Mouse (Mus musculus) liver, embryonic 16.5 days (tissue): Measurements from ENCODE around the gene H2-M3. TPM values are rescaled to one million over a fixed set of nuclear protein-coding genes. Genes with fewer than 3 reads are reported as not detected.

Experiments
- ATAC-seq: fragments of 200-750 bp; cut with Nextera tagmentation; 2 replicates; pipeline ENCODE4 v1.8.0; 2017; ENCODE audit warnings: low read depth, mild to moderate bottlenecking, moderate number of reproducible peaks, moderate library complexity
- H3K27ac ChIP-seq: fragments of 300-500 bp; sonication (generic); 2 replicates; pipeline ENCODE4 v1.5.1; 2014; ENCODE audit warnings: mild to moderate bottlenecking, low read length
- H3K27me3 ChIP-seq: fragments of 300-500 bp; sonication (generic); 2 replicates; pipeline ENCODE4 v1.6.1; 2014; ENCODE audit warnings: low read depth, low read length, mixed read lengths; ENCODE audit not compliant: control insufficient read depth, insufficient read depth
- H3K36me3 ChIP-seq: fragments of 300-500 bp; sonication (generic); 2 replicates; pipeline ENCODE4 v1.6.1; 2014; ENCODE audit warnings: mild to moderate bottlenecking; ENCODE audit not compliant: control insufficient read depth, insufficient read depth
- H3K4me1 ChIP-seq: fragments of 300-500 bp; sonication (generic); 2 replicates; pipeline ENCODE4 v1.6.1; 2014; ENCODE audit warnings: low read depth, low read length, mixed read lengths; ENCODE audit not compliant: control insufficient read depth
- H3K4me2 ChIP-seq: fragments of 300-500 bp; sonication (generic); 2 replicates; pipeline ENCODE4 v1.6.1; 2014; ENCODE audit warnings: low read depth, low read length, mixed read lengths
- H3K4me3 ChIP-seq: fragments of 300-500 bp; sonication (generic); 2 replicates; pipeline ENCODE4 v1.5.1; 2014; ENCODE audit warnings: low read depth, mild to moderate bottlenecking, low read length
- H3K9ac ChIP-seq: fragments of 300-500 bp; sonication (generic); 2 replicates; pipeline ENCODE4 v1.6.1; 2014; ENCODE audit warnings: low read depth, low read length
- H3K9me3 ChIP-seq: fragments of 300-500 bp; sonication (generic); replicated peaks from 2 replicates; pipeline ENCODE4 v1.6.1; 2016; ENCODE audit warnings: low read length; ENCODE audit not compliant: control insufficient read depth
- whole genome bisulfite sequencing: fragments of 180-500 bp; shearing (Covaris S2); extraction: QIAGEN DNeasy Blood & Tissue Kit; methylation state at CpG from one replicate; pipeline ENCODE4 v1.1.7; 2014; ENCODE audit not compliant: insufficient replicate concordance; 5-methylcytosine and 5-hydroxymethylcytosine counted together
- polyA plus RNA-seq: library from polyadenylated mRNA; unstranded; fragments of >200 nt; fragmentation: Nextera tagmentation; extraction: Ambion mirVana; gene quantifications from 2 replicates; pipeline ENCODE4 v1.2.1, GENCODE M21; 2015

The H2-M3 gene
- polyA plus RNA-seq, 1 experiment from 2014 or later = 2.6 TPM

DNA sequence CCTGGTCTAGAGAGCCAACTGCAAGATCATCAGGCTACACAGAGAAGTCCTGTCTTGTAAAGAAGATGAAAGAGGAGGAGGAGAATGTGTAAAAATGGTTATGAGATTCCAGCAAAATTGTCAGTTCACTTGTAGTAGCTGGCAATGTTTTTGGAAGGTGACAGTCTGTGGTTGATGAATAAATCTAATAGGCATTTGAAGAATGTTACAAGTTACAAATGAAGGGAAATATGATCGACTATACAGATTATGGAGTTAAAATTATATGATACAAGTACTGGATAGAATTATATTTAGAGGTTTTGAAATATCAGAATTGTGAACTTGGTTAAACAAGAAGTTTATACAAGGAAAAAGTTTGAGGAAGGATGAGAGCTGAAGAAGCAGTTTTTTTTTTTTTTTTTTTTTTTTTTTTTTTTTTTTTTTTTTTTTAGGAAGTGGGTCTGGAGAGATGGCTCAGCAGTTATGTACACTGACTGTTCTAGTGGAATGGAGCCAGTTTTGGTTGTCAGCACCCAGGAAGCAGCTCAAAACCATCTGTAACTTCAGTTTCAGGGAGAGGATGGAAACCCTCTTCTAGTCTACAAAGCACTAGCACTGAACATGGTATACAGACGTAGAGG is 5.7 kb downstream of the H2-M3 start:
- no peaks in the 10 kb centered on the region; the same call in 1 of the 2 replicates for H3K4me1 ChIP-seq
- H3K9me3 ChIP-seq = no peaks in the 10 kb centered on the region
- H3K4me2 ChIP-seq = no peak overlapping the region
- H3K9ac ChIP-seq = no peak overlapping the region
- no peaks in the 10 kb centered on the region for H3K36me3 ChIP-seq
- no peaks in the 10 kb centered on the region for H3K27me3 ChIP-seq
- H3K27ac ChIP-seq = no peak overlapping the region
- 48% methylated on average over 2 of the region's 2 CpGs for WGBS
- no peak overlapping the region for H3K4me3 ChIP-seq
- ATAC-seq = no peak

GRCm38 (mm10) chr17:37276573-37276972 is 6.6 kb downstream of the H2-M3 start:
- Histone ChIP-seq H3K4me2 (no peak overlapping the region), H3K9me3 (no peaks in the 10 kb centered on the region), H3K27me3 (no peaks in the 10 kb centered on the region), H3K36me3 (no peaks in the 10 kb centered on the region), H3K4me1 (no peaks in the 10 kb centered on the region), H3K4me3 (no peak overlapping the region), H3K9ac (no peak overlapping the region), H3K27ac (no peak overlapping the region)
- no peak for ATAC-seq

GRCm38 (mm10) chr17:37280331-37280730 is 10.3 kb downstream of the H2-M3 start:
- Histone ChIP-seq H3K9me3 (no peaks in the 10 kb centered on the region), H3K4me1 (no peaks in the 10 kb centered on the region), H3K4me3 (no peak overlapping the region), H3K27ac (no peak overlapping the region), H3K4me2 (no peak overlapping the region), H3K36me3 (no peaks in the 10 kb centered on the region), H3K9ac (no peak overlapping the region), H3K27me3 (no peaks in the 10 kb centered on the region)
- WGBS = 56% methylated on average over 1 of the region's 1 CpGs
- no peak for ATAC-seq

DNA sequence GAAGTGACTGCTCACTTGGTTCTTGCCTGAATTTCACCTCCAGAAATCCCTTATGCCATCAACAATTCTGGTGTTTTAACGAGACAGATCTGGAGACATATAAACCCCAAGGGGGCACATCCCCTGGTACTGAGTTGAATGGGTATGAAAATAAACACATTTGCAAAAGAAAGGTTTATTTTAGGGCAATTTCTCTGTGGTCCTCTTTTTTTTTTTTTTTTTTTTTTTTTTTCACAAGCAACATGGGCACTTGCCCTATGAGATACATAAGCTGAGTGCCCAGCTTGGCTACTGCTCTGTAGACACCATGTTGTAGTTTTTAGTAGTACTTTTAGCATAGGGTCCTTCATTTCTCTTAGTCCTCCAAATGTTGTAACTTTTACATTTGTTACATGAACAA is 13.3 kb downstream of the H2-M3 start, which contains the start of gene Olfr99:
Gene Olfr99, minus strand, starts transcription at position 101 of the 400 bp plus-strand sequence.
- Histone ChIP-seq H3K9ac (no peak within 1 kb of the TSS), H3K4me3 (no peak within 1 kb of the TSS), H3K27ac (no peak within 1 kb of the TSS), H3K36me3 (no peaks in the 10 kb centered on the region), H3K4me1 (no peaks in the 10 kb centered on the region), H3K9me3 (no peaks in the 10 kb centered on the region), H3K4me2 (no peak within 1 kb of the TSS), H3K27me3 (no peaks in the 10 kb centered on the region)
- 62% methylated on average over 1 of the region's 1 CpGs for WGBS
- no peak for ATAC-seq

GRCm38 (mm10) chr17:37304213-37304612 is 34.2 kb downstream of the H2-M3 start, which contains the start of gene Olfr101:
Olfr101 (minus strand) TSS chr17:37304313.
- 52% methylated on average over 4 of the region's 4 CpGs for WGBS
- H3K4me2 ChIP-seq = no peak within 1 kb of the TSS
- H3K9me3 ChIP-seq = no peaks in the 10 kb centered on the region
- no peaks in the 10 kb centered on the region for H3K27me3 ChIP-seq
- H3K4me3 ChIP-seq = no peak within 1 kb of the TSS
- no peaks in the 10 kb centered on the region for H3K4me1 ChIP-seq
- H3K27ac ChIP-seq = no peak within 1 kb of the TSS
- no peak for ATAC-seq
- H3K9ac ChIP-seq = no peak within 1 kb of the TSS
- no peaks in the 10 kb centered on the region for H3K36me3 ChIP-seq

DNA sequence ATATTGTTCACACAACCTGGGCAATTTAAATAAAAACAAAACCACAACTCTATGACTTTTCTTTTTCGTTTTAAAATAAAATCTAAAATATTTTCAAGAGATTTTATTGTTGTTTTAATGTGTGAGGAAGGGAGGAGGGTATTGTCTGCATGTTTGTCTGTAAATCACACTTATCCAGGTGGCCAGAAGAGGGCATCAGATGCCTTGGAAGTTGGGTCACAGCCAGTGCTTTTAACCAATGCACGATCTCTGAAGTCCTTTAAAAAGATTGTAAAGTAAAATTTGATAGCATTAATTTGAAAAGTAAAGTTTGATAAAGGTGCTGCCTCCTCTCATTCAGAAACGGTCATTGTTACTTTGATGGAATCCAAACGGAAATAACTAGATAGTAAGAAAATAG is 38.5 kb downstream of the H2-M3 start:
- Histone ChIP-seq H3K27me3 (no peaks in the 10 kb centered on the region), H3K4me2 (no peak overlapping the region), H3K9me3 (no peaks in the 10 kb centered on the region), H3K4me1 (no peaks in the 10 kb centered on the region), H3K27ac (no peak overlapping the region), H3K9ac (no peak overlapping the region), H3K4me3 (no peak overlapping the region), H3K36me3 (no peaks in the 10 kb centered on the region)
- ATAC-seq = no peak
- WGBS = 31% methylated on average over 4 of the region's 4 CpGs

- no peak overlapping the region for H3K9ac ChIP-seq
- H3K27me3 ChIP-seq = no peaks in the 10 kb centered on the region
- H3K36me3 ChIP-seq = no peaks in the 10 kb centered on the region
- no peak overlapping the region for H3K27ac ChIP-seq
- H3K9me3 ChIP-seq = no peaks in the 10 kb centered on the region
- ATAC-seq = no peak
- no peak overlapping the region for H3K4me3 ChIP-seq
- H3K4me1 ChIP-seq = no peaks in the 10 kb centered on the region
- no peak overlapping the region for H3K4me2 ChIP-seq
- 30% methylated on average over 2 of the region's 2 CpGs for WGBS
These were observed 40.2 kb downstream of the H2-M3 start for GRCm38 (mm10) chr17:37310146-37310699.

GRCm38 (mm10) chr17:37316954-37317353 is 46.9 kb downstream of the H2-M3 start, which contains the start of gene Olfr102:
Olfr102 (minus strand) TSS chr17:37317054.
- Histone ChIP-seq H3K4me1 (no peaks in the 10 kb centered on the region), H3K4me3 (no peak within 1 kb of the TSS)
- no peak for ATAC-seq

More at GRCm38 (mm10) chr17:37316954-37317353, 46.9 kb downstream of the H2-M3 start, which contains the start of gene Olfr102:
- Histone ChIP-seq H3K27ac (no peak within 1 kb of the TSS), H3K36me3 (no peaks in the 10 kb centered on the region), H3K9ac (no peak within 1 kb of the TSS), H3K9me3 (no peaks in the 10 kb centered on the region; the same call in 1 of the 2 replicates), H3K27me3 (no peaks in the 10 kb centered on the region), H3K4me2 (no peak within 1 kb of the TSS)
